Mouse (Mus musculus) myocyte (in vitro differentiated cells): ENCODE results near the gene Sprn.

Source experiments
- MAX ChIP-seq: IDR thresholded peaks from one replicate; pipeline ENCODE4 v1.6.1; 2011; ENCODE audit warnings: low read depth, mild to moderate bottlenecking, control low read depth
- REST ChIP-seq: IDR thresholded peaks from one replicate; pipeline ENCODE4 v1.6.1; 2011; ENCODE audit warnings: mild to moderate bottlenecking, control low read depth, moderate library complexity; ENCODE audit not compliant: insufficient read depth, insufficient read length
- USF1 ChIP-seq: IDR thresholded peaks from one replicate; pipeline ENCODE4 v1.6.1; 2011; ENCODE audit warnings: low read depth, mild to moderate bottlenecking, control low read depth, moderate library complexity

- no peak for TF ChIP-seq REST
- TF ChIP-seq USF1 = no peak
- TF ChIP-seq MAX = no peak
Measured at GRCm38 (mm10) chr7:140170863-140171262, 16.2 kb upstream of the Sprn start.
